Comparison of ENCODE assay signal across 12 mouse cellular contexts in the genomic region with DNA sequence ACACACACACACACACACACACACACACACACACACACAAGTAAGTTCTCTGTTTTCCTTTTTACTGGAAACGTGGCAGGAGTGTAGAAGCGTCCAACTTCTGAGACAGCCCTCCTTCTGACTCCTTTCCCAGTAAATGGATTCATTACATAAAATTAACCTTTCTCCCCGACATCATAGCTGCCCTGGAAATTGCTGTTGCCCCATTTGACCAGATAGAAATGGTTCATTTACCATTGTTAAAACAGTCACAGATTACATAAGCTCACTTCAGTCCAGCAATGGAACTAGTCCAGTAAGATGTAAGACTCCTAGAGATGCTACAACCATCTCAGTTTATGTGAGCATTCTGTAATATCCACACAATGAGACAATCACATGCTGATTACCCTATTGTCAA.
"Had no signal": no experiment of that assay in that cellular context is flagged by ENCODE, and none has a peak within 500 bp of the region (broad histone marks: within the 10 kb centered on the region; RNA-seq: fewer than 3 reads in every experiment).

No protein-coding gene starts in this region.

- DNase-seq: lung, postnatal 36 days; midbrain, embryonic 14.5 days; thymus, postnatal 25 days had no signal

- H3K27me3 ChIP-seq: liver, embryonic 15.5 days; neural tube, embryonic 12.5 days had no signal

- H3K4me2 ChIP-seq: liver, embryonic 11.5 days; liver, embryonic 15.5 days; lung, embryonic 14.5 days; neural tube, embryonic 12.5 days had no signal

- H3K4me1 ChIP-seq: liver, embryonic 15.5 days; neural tube, embryonic 12.5 days had no signal

- H3K27ac ChIP-seq: left cerebral cortex, adult 2 months; liver, embryonic 15.5 days; neural tube, embryonic 12.5 days; stomach, postnatal 0 days had no signal

- H3K36me3 ChIP-seq: liver, embryonic 15.5 days; neural tube, embryonic 12.5 days had no signal

- H3K4me3 ChIP-seq: left cerebral cortex, adult 2 months; liver, embryonic 15.5 days; neural tube, embryonic 12.5 days had no signal

- H3K9ac ChIP-seq: liver, embryonic 15.5 days; lung, embryonic 14.5 days; neural tube, embryonic 12.5 days had no signal

- H3K9me3 ChIP-seq: liver, embryonic 15.5 days; neural tube, embryonic 12.5 days had no signal

- ATAC-seq: hindbrain, embryonic 16.5 days; inflammation-experienced regulatory T-cells, adult 6 months; intestine, postnatal 0 days had no signal
